Mouse (Mus musculus): ENCODE data around the gene Fam133b.

Fam133b gene

GRCm38 (mm10) chr5:3543629-3544479 is at the start of gene Fam133b:
Fam133b (plus strand) TSS chr5:3543833.
- peak; percentile 91 for DNase-seq

DNA sequence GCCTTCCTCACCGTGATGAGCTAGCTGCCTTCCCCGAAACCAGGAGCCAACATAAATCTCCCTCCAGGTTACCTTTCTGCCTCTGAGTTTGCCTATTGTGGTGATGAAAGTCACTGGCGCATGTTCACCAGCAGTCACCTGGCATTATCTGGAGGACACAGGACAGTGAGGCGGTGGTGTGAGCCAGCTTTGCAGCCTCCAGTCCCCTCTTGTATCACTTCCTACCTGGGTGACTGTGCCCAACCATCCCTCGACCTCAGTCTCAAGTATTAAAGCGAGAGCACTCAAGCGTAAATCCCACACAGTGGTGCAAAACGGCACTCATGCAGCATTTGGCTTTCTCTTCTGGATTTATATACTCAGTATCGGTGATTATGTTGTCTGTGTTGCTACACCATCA is 49.7 kb upstream of the Fam133b start:
- DNase-seq: no peak

DNA sequence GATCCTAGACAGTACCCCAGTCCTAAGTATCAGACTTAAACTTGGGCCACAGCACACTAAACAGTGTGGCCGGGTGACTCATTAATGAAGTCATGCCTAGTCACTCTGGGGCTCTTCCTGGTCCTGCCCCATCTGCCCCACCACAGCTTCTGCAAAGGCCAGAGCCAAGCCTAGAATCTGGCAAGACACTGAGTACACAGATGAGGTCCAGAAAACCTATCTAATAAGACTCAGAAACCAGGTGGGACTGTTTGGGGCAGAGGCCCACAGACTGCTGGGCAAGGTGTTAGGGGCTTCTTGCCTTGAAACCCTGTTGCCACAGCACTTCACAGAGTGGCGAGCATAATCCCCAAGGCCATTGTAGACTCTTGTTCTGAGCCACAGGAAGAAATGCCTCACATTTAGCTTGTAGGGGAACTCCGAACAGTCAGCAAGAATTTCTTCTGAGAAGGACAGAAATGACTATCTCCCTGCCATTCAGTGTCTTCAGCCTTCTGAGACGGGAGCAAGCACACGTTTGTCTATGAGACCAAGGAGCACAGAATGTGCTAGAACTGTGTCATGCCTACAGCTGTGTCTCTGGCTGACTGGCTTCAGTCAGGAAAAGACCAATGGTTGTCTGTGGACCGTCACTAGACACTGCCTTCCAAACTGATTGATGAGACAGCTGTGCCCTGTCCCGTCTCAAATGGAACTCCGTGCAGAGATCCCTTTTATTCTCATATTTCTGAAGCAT is 49.0 kb upstream of the Fam133b start:
- DNase-seq: no peak

DNA sequence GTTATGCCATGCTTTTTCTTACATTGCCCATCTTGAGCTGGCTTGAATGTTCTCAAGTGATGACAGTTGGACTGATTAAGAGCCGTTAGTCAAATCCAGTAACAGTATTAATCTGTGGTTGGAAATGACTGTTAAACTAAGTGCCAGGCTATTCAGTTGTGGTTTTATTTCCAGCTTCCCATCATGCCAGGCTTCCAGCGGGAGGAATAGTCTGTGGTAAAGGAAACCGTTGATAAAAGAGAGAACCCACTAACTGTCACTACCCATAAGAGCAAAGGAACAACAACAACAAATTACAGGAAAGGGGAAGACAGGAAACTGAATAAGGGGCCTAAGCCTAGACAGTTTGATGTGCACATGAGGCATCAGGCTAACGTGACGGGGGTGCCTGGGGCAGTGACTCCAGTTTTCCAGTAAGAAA is 46.1 kb upstream of the Fam133b start:
- DNase-seq: no peak

DNA sequence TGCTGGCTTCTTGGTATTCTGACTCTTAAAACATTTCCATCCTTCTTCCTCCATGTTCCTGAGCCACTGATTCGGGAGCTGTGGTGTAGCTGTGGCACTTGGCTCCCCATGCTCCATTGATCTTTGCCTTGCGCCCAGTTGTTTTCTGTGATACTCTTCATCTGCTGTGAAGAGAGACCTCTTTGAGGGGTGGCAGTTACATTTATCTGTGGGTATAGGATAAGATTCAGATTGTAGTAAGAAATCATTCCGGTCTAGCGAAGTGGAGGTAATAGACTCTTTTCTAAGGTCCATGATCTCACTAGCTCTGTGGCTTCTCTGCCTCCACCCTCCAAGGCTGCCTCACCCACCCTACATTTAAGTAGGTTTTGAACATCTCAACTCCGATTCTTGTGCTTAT is 43.3 kb upstream of the Fam133b start:
- no peak for DNase-seq

- no peak for DNase-seq
Measured at GRCm38 (mm10) chr5:3500957-3501563, 42.6 kb upstream of the Fam133b start.

GRCm38 (mm10) chr5:3501564-3502001 is 42.0 kb upstream of the Fam133b start:
- DNase-seq: no peak

GRCm38 (mm10) chr5:3502610-3503350 is 40.9 kb upstream of the Fam133b start:
- no peak for DNase-seq

DNA sequence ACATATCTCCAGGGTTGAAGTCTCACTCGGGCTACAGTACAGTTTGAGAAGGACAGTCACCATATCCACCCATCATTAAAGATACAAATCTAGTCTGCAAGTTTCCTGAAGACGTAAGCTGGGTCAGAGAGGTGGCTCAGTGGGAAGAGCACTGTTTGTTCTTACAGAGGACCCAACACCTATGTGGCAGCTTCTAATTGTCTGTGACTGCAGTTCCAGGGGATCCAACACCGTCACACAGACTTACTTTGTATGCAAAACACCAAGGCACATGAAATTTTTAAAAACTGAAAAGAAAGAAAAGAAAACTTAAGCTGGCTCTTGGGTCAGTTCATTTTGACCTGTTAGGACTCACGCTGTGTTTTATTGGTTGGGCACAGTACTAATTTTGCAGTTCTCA is 40.3 kb upstream of the Fam133b start:
- DNase-seq: no peak

GRCm38 (mm10) chr5:3503836-3504323 is 39.8 kb upstream of the Fam133b start:
- DNase-seq: no peak

DNA sequence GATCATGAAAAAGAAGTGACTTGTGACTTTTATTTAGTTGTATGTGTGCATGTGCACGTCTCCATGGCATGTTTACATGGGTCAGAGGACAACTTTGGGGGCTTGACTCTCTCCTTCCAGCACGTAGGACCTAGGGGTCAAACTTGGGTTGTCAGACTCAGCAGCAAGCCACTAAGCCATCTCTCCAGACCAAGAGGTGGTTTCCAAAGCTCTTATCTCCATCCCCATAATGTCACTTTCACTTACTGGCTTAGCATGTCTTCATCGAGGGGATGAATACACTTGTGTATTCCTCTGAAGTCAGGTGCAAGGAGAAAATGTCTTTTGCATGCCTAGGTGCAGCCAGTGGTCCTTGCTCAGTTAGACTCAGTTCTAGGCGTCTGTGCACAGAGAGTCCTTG is 39.2 kb upstream of the Fam133b start:
- no peak for DNase-seq

DNA sequence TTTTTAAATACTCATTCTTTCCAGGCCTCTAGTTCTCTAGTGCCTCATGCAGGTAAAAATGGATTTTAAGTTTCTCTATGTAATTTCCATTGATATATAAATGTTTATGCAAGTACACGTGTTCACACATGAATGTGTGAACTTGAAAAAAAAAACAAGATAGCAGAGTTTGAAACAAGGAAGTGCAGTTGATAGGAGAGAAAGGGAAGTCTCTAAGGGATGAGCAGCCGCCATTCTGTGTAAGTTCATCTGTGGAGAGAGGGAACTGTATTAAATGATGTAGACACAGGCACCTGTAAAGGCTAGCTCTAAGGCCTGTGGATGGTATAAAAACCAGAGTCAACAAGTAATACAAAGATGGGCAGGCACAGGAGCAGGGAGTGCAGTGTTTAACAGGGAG is 38.1 kb upstream of the Fam133b start:
- DNase-seq: no peak

GRCm38 (mm10) chr5:3508480-3509381 is 34.9 kb upstream of the Fam133b start:
- no peak for DNase-seq

DNA sequence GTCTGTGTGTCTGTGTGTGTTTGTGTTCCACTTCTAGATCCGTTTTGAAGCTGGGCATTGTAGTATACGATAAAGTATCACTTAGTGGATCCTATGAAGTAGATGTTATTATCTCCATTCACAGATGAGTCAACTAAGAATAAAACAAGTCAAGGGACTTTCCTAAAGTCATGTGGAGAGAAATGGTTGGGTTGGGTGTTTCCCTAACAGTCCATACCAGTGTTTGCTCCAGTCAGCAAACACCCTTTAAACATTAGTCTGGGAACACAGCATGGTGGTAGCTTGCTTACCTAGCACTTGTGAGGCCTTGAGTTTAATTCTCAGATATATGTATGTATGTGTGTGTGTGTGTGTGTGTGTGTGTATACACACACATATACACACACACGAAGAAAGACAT is 34.1 kb upstream of the Fam133b start:
- DNase-seq: no peak

- DNase-seq: no peak
Measured at GRCm38 (mm10) chr5:3511097-3511795, 32.4 kb upstream of the Fam133b start.

GRCm38 (mm10) chr5:3512584-3512983 is 31.0 kb upstream of the Fam133b start:
- DNase-seq: no peak

- no peak for DNase-seq
Measured at GRCm38 (mm10) chr5:3514901-3515311, 28.7 kb upstream of the Fam133b start.

- DNase-seq: no peak
Measured at GRCm38 (mm10) chr5:3515477-3515876, 28.2 kb upstream of the Fam133b start.

DNA sequence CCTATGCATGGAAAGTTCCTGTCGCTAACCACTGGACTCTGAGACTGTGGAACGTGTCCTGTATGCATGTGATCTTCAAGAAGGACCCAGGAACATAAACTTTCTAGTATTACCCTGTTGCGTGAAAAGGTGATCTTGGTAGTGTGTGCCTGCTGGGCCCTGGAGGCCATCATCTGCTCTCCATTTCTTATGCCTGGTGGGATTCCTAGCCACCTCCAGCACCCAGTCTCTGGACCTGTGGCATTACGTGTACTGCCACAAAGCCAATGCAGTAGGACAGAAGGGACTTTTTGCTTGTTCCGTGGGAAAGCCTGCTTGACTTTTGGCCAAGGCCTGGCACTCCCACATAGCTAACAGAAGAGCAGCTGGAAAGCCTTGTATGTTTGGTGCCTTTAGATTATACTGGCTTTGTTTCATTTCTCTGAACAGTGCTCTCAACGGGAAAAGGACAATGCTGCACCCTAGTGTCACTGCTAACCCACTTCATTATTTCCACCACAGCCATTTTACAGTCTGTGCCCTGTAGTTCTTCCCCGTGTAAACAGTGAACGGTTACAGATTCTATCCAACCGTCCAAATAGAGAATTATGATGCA is 27.1 kb upstream of the Fam133b start:
- DNase-seq: no peak

GRCm38 (mm10) chr5:3520493-3521359 is 22.9 kb upstream of the Fam133b start:
- no peak for DNase-seq

Data from cerebellum, adult 11-12 months (tissue).